Mouse (Mus musculus): ENCODE results near the gene Arhgef9.

Arhgef9 gene

GRCm38 (mm10) chrX:95196104-95196919 is at the start of gene Arhgef9:
Gene Arhgef9 (minus strand): TSS chrX:95196856.
- no peak for DNase-seq (ENCODE audit: low spot score)

- no peak for DNase-seq (ENCODE audit: low spot score)
Observed at GRCm38 (mm10) chrX:95238896-95239295, 42.2 kb upstream of the Arhgef9 start.

GRCm38 (mm10) chrX:95195363-95196103 is 1.1 kb downstream of the Arhgef9 start:
- DNase-seq (ENCODE audit: low spot score): no peak

- no peak for DNase-seq (ENCODE audit: low spot score)
Observed at GRCm38 (mm10) chrX:95175978-95176377, 20.7 kb downstream of the Arhgef9 start.

GRCm38 (mm10) chrX:95166317-95166716 is 30.3 kb downstream of the Arhgef9 start:
- DNase-seq (ENCODE audit: low spot score): peak; percentile 66

GRCm38 (mm10) chrX:95165671-95166127 is 31.0 kb downstream of the Arhgef9 start:
- DNase-seq (ENCODE audit: low spot score): no peak

GRCm38 (mm10) chrX:95164140-95164539 is 32.5 kb downstream of the Arhgef9 start:
- DNase-seq (ENCODE audit: low spot score): no peak

- no peak for DNase-seq (ENCODE audit: low spot score)
Observed at GRCm38 (mm10) chrX:95163452-95163851, 33.2 kb downstream of the Arhgef9 start.

- DNase-seq (ENCODE audit: low spot score): no peak
Observed at GRCm38 (mm10) chrX:95156833-95157386, 39.7 kb downstream of the Arhgef9 start.

GRCm38 (mm10) chrX:95138636-95139035 is 58.0 kb downstream of the Arhgef9 start:
- DNase-seq (ENCODE audit: low spot score): no peak

GRCm38 (mm10) chrX:95133502-95133901 is 63.2 kb downstream of the Arhgef9 start:
- DNase-seq (ENCODE audit: low spot score): no peak

- no peak for DNase-seq (ENCODE audit: low spot score)
Observed at GRCm38 (mm10) chrX:95132996-95133395, 63.7 kb downstream of the Arhgef9 start.

- DNase-seq (ENCODE audit: low spot score): no peak
Observed at GRCm38 (mm10) chrX:95131783-95132182, 64.9 kb downstream of the Arhgef9 start.

GRCm38 (mm10) chrX:95123462-95123861 is 73.2 kb downstream of the Arhgef9 start:
- DNase-seq (ENCODE audit: low spot score): no peak

GRCm38 (mm10) chrX:95104361-95104760 is 92.3 kb downstream of the Arhgef9 start:
- no peak for DNase-seq (ENCODE audit: low spot score)

- no peak for DNase-seq (ENCODE audit: low spot score)
Observed at GRCm38 (mm10) chrX:95087674-95088073, 109.0 kb downstream of the Arhgef9 start.

- no peak for DNase-seq (ENCODE audit: low spot score)
Observed at GRCm38 (mm10) chrX:95077013-95077699, 119.5 kb downstream of the Arhgef9 start.

- no peak for DNase-seq (ENCODE audit: low spot score)
Observed at GRCm38 (mm10) chrX:95027907-95028306, 168.7 kb downstream of the Arhgef9 start.

GRCm38 (mm10) chrX:95026361-95026892 is 170.2 kb downstream of the Arhgef9 start, which contains the start of gene Spin4:
Gene Spin4 (minus strand): TSS chrX:95026682.
- DNase-seq (ENCODE audit: low spot score): peak; percentile 18

GRCm38 (mm10) chrX:95025779-95026360 is 170.8 kb downstream of the Arhgef9 start:
- DNase-seq (ENCODE audit: low spot score): no peak

- DNase-seq (ENCODE audit: low spot score): no peak
Observed at GRCm38 (mm10) chrX:95012033-95012432, 184.6 kb downstream of the Arhgef9 start.

Measured in layer of hippocampus, adult 9-10 months (tissue).